Mouse (Mus musculus) forebrain, embryonic 14.5 days (tissue): ENCODE results near the gene Gm49450. TPM values are rescaled to one million over a fixed set of nuclear protein-coding genes. Genes with fewer than 3 reads are reported as not detected.

ENCODE experiments used
- ATAC-seq: fragments of 200-750 bp; cut with Nextera tagmentation; 2 replicates; pipeline ENCODE4 v1.8.0; 2017; ENCODE audit warnings: mild to moderate bottlenecking, moderate library complexity
- DNase-seq: peaks from one replicate; pipeline ENCODE4 v3.0.0-alpha.2; 2015; ENCODE audit warnings: low spot score
- H3K27ac ChIP-seq: fragments of 300-500 bp; sonication (generic); 2 replicates; pipeline ENCODE4 v1.5.1; 2014; ENCODE audit warnings: low read depth, mild to moderate bottlenecking, control low read depth, low read length, moderate library complexity
- H3K27me3 ChIP-seq: fragments of 300-500 bp; sonication (generic); replicated peaks from 2 replicates; pipeline ENCODE4 v1.6.1; 2014; ENCODE audit warnings: low read length, control low read depth, mixed read lengths; ENCODE audit not compliant: control insufficient read depth, insufficient read depth
- H3K36me3 ChIP-seq: fragments of 300-500 bp; sonication (generic); 2 replicates; pipeline ENCODE4 v1.6.1; 2014; ENCODE audit warnings: low read length, control low read depth; ENCODE audit not compliant: control insufficient read depth, insufficient read depth
- H3K4me1 ChIP-seq: fragments of 300-500 bp; sonication (generic); 2 replicates; pipeline ENCODE4 v1.6.1; 2014; ENCODE audit warnings: antibody characterized with exemption, low read length, control low read depth; ENCODE audit not compliant: control insufficient read depth, insufficient read depth
- H3K4me2 ChIP-seq: fragments of 300-500 bp; sonication (generic); 2 replicates; pipeline ENCODE4 v1.6.1; 2014; ENCODE audit warnings: mild to moderate bottlenecking, control low read depth, low read length
- H3K4me3 ChIP-seq: fragments of 300-500 bp; sonication (generic); 2 replicates; pipeline ENCODE4 v1.5.1; 2014; ENCODE audit warnings: low read depth, low read length, control low read depth
- H3K9ac ChIP-seq: fragments of 300-500 bp; sonication (generic); 2 replicates; pipeline ENCODE4 v1.6.1; 2014; ENCODE audit warnings: mild to moderate bottlenecking, low read length, control low read depth, moderate library complexity
- H3K9me3 ChIP-seq: fragments of 300-500 bp; sonication (generic); replicated peaks from 2 replicates; pipeline ENCODE4 v1.6.1; 2016; ENCODE audit warnings: low read length, control low read depth, mixed read lengths; ENCODE audit not compliant: control insufficient read depth
- WGBS: fragments of 180-500 bp; shearing (Covaris S2); extraction: QIAGEN DNeasy Blood & Tissue Kit; methylation state at CpG from one replicate; pipeline ENCODE4 v1.1.7; 2014; 5-methylcytosine and 5-hydroxymethylcytosine counted together
- polyA plus RNA-seq: library from polyadenylated mRNA; unstranded; fragments of >200 nt; fragmentation: Nextera tagmentation; extraction: Ambion mirVana; gene quantifications from 2 replicates; pipeline ENCODE4 v1.2.1, GENCODE M21; 2014

Gm49450 gene
- polyA plus RNA-seq, 1 experiment from 2014 or later, result not detected

DNA sequence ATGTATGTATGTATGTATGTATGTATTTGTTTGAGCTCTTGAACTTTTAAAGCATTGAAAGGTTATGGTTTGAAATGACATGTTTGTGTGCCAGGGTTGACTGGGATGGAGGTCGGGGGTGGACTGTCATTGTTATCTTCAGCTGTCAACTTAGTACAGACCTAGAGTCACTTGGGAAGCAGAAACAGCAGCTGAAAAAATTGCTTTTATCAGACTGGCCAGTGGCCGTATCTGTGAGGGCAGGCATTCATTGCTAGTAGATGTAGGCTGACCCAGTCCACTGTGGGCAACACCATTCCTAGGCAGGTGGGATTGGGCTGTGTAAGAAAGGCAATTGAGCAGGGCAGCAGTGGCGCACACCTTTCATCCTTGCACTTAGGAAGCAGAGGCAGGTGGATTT lies 6.2 kb upstream of the Gm49450 start:
- 84% methylated on average over 3 of the region's 3 CpGs for WGBS
- Histone ChIP-seq H3K4me1 (peaks cover 5% of the 10 kb centered on the region), H3K4me3 (no peak overlapping the region), H3K9ac (no peak overlapping the region), H3K4me2 (no peak overlapping the region), H3K27ac (no peak overlapping the region), H3K9me3 (no peaks in the 10 kb centered on the region; the same call in 1 of the 2 replicates), H3K27me3 (no peaks in the 10 kb centered on the region), H3K36me3 (no peaks in the 10 kb centered on the region)
- DNase-seq (no peak), ATAC-seq (no peak)

DNA sequence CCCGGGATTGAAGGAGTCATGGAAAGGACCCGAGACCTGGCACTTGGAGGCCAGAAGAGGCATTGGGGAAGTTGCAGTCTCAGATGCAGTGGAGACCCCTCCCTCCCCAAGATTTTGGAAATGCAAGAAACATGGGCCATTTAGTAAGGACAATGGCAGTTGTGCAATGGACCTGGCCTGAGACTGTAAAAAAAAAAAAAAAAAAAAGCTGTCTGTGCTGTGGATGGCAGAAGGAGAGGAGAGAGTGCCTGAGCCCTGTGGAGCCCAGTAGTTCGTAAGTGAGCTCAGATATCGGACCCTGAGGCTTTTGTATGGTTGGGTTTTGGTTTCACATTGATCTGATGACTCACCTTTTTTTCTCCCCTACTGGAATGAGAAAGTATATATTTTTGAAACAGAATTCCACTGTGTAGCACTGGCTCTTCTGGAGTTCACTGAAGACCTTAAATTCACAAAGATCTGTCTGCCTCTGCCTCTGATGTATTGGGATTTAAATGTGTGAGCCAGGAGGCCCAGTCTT lies 5.6 kb upstream of the Gm49450 start:
- Histone ChIP-seq H3K9me3 (no peaks in the 10 kb centered on the region; the same call in 1 of the 2 replicates), H3K4me2 (no peak overlapping the region), H3K4me1 (peaks cover 5% of the 10 kb centered on the region), H3K9ac (no peak overlapping the region), H3K4me3 (no peak overlapping the region), H3K27me3 (no peaks in the 10 kb centered on the region), H3K36me3 (no peaks in the 10 kb centered on the region), H3K27ac (no peak overlapping the region)
- WGBS, result 88% methylated on average over 4 of the region's 4 CpGs
- DNase-seq, result no peak
- no peak for ATAC-seq

DNA sequence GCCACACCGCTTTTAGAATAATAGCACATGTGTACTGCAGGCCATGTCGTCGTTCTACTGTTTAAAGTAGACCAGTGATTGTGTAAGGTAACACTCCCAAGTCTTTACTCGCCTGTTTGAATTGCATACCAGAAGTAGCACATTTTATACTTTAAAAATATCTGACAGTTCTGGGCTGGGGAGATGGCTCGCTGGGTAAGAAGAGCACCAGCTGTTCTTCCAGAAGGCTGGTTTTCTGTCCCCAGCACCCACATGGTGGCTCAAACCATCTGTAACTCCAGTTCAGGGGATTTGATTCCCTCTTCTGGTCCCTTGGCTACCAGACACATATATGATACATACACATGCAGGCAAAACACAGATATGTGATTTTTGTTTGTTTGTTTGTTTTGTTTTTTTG lies 4.1 kb upstream of the Gm49450 start:
- no peak overlapping the region for H3K4me3 ChIP-seq
- 80% methylated on average over 5 of the region's 5 CpGs for WGBS
- H3K27me3 ChIP-seq, result no peaks in the 10 kb centered on the region
- no peak overlapping the region for H3K27ac ChIP-seq
- H3K4me1 ChIP-seq, result peaks cover 5% of the 10 kb centered on the region
- H3K36me3 ChIP-seq, result no peaks in the 10 kb centered on the region
- no peak for ATAC-seq
- no peaks in the 10 kb centered on the region for H3K9me3 ChIP-seq
- no peak overlapping the region for H3K9ac ChIP-seq
- H3K4me2 ChIP-seq, result no peak overlapping the region
- DNase-seq, result no peak

DNA sequence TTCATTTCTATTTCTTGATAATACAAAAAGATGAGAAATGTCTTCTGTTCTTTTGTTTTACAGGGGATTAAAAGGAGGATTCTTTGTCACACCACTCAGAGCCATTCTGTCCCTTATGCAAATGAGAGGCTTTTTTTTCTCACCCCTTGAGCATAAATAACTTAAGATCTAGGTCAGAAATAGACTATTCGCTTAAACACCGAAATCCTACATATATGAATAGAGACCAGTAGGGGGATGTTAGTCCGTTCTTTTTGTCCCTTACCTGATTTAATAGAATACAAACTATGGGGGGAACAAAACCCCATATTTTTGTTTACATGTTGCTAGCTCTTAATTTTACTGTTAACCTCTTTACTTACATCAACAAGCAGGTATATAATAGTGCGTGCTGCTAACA lies 2.6 kb upstream of the Gm49450 start:
- Histone ChIP-seq H3K27ac (peak overlapping the region; percentile 99), H3K4me1 (peaks cover 5% of the 10 kb centered on the region), H3K36me3 (peaks cover 7% of the 10 kb centered on the region), H3K4me2 (peak overlapping the region; percentile 79), H3K9ac (peak overlapping the region; percentile 79), H3K9me3 (no peaks in the 10 kb centered on the region), H3K4me3 (0 out of 2 replicates have a peak overlapping the region, but pooled peaks have one; percentile 97), H3K27me3 (no peaks in the 10 kb centered on the region)
- ATAC-seq, result no peak
- WGBS, result 53% methylated on average over 4 of the region's 4 CpGs
- DNase-seq, result peak; percentile 56

DNA sequence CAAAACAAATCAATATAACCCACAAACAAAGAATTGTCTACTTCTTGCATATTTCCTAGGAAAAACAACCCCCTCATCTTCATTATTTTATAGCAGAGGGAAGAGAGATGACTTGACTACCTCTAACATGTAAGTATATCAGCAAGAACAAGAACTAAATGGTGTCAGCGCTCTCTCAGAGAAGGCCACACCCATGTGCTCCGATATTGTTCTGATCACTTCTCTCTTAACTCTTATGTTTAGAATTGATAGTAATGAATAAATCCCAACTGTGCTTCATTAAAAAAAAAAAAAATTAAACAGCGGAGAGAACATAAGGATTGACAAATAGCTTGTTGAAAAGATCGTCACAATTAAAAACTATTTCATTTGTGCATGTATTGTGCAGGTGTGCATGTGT lies 2.0 kb upstream of the Gm49450 start:
- no peak for ATAC-seq
- no peaks in the 10 kb centered on the region for H3K9me3 ChIP-seq
- peaks cover 10% of the 10 kb centered on the region for H3K36me3 ChIP-seq
- H3K4me3 ChIP-seq, result peak overlapping the region; percentile 97
- H3K27ac ChIP-seq, result peak overlapping the region; percentile 99
- DNase-seq, result peak; percentile 66
- WGBS, result 52% methylated on average over 4 of the region's 4 CpGs
- H3K4me2 ChIP-seq, result peak overlapping the region; percentile 79
- no peaks in the 10 kb centered on the region for H3K27me3 ChIP-seq
- peak overlapping the region; percentile 79 for H3K9ac ChIP-seq
- H3K4me1 ChIP-seq, result peaks cover 5% of the 10 kb centered on the region

DNA sequence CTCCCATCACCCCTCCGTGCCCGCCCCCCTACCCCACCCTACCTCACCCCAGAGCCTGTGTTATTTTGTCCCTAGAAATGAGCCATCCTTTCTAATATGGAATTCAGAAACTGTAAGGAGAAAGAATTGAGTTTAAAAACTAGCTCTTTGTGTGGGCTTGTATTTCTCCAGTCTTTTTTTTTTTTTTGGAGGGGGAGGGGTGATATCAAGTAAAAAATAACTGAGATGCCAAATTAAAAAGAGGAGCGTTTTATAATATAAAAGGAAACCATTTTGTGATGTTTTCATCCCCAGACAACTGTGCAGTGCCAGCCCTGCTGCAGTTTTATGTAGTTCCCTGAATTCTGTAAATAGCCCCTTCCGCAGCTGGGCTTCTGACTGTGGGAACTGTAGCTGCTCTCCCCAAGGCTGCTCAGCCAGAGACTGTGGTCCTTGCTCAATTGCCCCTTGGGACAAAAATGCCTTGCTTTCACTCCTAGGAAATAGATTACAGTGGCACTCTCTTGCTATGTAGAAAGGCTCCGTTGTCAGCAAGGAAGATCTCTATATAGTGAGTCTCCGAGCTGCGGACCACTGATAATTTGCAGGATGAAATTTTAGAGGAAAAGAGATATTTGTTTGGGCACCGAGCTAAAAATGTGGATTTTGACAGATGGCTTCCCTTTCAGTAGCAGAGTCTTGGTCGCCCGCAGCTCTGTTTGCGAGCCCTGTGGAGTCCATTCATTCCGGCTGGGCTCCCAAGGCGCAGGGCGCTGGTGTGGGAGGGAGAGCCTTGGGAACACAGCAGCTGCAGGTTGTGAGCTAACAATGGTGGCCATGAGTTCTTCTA lies 1.3 kb upstream of the Gm49450 start:
- ATAC-seq (peak; percentile 8), DNase-seq (peak; percentile 84)
- no peaks in the 10 kb centered on the region for H3K9me3 ChIP-seq
- WGBS, result 2% methylated on average over 14 of the region's 14 CpGs
- peak overlapping the region; percentile 99 for H3K27ac ChIP-seq
- peaks cover 5% of the 10 kb centered on the region for H3K4me1 ChIP-seq
- no peaks in the 10 kb centered on the region for H3K27me3 ChIP-seq
- H3K36me3 ChIP-seq, result peaks cover 13% of the 10 kb centered on the region
- peak overlapping the region; percentile 79 for H3K4me2 ChIP-seq
- H3K4me3 ChIP-seq, result peak overlapping the region; percentile 97
- H3K9ac ChIP-seq, result peak overlapping the region; percentile 79

DNA sequence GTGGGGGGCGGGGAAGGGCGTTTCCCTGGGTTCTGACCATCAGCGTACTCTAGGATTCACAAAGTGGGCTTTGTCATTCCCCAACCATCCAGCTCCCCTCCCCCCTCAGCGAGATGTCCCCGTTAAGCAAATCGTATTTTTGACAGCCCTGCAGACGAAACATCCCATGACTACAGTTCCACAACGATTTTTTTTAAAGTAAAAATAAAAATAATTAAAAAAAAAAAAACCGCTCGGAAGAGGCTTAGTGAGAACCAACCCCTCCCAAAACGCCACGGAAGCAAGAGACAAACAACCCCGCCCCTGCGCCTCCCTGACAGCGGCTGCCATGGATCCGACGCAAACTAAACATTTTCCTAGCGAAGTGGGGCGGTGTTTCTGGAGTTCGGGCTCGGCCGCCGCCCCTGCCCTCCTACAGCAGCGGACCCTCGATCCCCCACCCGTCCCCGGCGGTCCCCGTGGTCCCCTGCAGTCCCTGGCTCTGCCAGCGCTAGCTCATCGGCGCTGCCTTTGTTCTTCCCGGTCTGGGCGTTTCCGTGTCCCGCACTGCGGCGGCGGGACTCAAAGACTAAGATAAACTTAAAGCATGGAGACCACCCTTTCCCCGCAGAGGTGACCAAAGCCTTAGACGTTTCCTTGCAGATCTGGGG lies 475 bp downstream of the Gm49450 start:
- ATAC-seq, result peak; percentile 52
- DNase-seq, result peak; percentile 84
- Histone ChIP-seq H3K4me1 (peaks cover 5% of the 10 kb centered on the region), H3K27ac (peak overlapping the region; percentile 99), H3K4me2 (peak overlapping the region; percentile 48; the same call in 1 of the 2 replicates), H3K4me3 (peak overlapping the region; percentile 97), H3K36me3 (peaks cover 21% of the 10 kb centered on the region), H3K9me3 (no peaks in the 10 kb centered on the region), H3K27me3 (no peaks in the 10 kb centered on the region), H3K9ac (peak overlapping the region; percentile 100)
- under 1% methylated on average over 41 of the region's 41 CpGs for WGBS

DNA sequence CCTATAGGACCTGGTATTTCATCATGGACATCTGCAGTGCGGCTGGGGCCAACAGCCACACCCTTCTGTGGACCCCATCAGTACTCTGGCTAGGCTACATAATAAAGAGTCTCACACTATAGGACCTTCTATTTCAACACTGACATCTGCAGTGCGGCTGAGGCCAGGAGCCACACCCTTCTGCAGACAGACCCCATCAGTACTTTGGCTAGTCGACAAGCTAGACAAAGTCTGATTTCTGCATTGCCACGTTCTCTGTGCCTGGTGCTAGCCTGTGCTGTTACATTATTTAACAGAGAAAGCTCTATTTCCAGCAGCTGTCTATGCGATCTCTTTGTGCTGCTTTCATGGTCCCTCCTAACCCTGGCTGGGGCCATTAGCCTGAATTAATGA lies 1.3 kb downstream of the Gm49450 start:
- DNase-seq (peak; percentile 75), ATAC-seq (no peak)
- Histone ChIP-seq H3K9ac (peak overlapping the region; percentile 100), H3K4me2 (peak overlapping the region; percentile 48), H3K27ac (peak overlapping the region; percentile 99), H3K9me3 (no peaks in the 10 kb centered on the region), H3K27me3 (no peaks in the 10 kb centered on the region), H3K4me1 (peaks cover 5% of the 10 kb centered on the region), H3K36me3 (peaks cover 21% of the 10 kb centered on the region), H3K4me3 (peak overlapping the region; percentile 97)
- 6% methylated on average over 5 of the region's 5 CpGs for WGBS
